Mouse (Mus musculus) naive thymus-derived CD4-positive, alpha-beta T cell, adult 2 months (primary cell): ENCODE measurements around the gene Mefv.
"Not testable (repeated sequence)": the region's sequence is repeated elsewhere in the genome, so short reads cannot be mapped to it uniquely, and the experiment has no call there.

Source experiments
- DNase-seq: peaks from one replicate; pipeline ENCODE4 v3.0.0-alpha.2; 2011; ENCODE audit warnings: low read depth

Mefv gene

GRCm38 (mm10) chr16:3717980-3718379, at the start of gene Mefv:
Gene Mefv (minus strand): TSS chr16:3718097.
- DNase-seq: no peak

DNA sequence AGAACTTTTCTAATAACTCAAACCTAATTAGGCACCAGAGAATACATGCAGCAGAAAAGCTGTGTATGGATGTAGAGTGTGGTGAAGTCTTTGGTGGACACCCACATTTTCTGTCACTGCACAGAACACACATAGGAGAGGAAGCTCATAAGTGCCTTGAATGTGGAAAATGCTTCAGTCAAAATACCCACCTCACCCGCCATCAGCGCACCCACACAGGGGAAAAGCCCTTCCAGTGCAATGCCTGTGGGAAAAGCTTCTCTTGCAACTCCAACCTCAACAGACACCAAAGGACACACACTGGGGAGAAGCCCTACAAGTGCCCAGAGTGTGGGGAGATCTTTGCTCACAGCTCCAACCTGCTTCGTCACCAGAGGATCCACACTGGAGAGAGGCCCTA, 31.1 kb upstream of the Mefv start:
- DNase-seq: no peak

DNA sequence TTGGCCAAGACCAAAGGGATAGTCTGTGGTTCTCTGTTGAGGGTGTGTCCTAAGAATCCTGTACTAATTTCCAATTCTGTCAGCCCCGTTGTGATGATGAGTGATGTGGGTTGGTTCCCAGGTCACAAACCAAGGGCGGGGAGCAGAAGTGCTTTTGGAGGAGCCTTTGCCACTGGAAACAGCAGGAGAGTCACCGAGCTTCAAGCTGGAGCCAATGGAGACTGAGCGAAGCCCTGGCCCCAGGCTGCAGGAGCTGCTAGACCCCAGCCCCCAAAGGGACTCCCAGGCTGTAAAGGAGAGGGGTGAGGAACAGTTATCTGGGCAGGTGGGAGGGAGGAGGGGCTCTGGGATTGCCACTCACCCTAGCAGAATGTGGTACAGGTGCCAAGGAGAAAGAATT, 27.8 kb upstream of the Mefv start:
- no peak for DNase-seq

DNA sequence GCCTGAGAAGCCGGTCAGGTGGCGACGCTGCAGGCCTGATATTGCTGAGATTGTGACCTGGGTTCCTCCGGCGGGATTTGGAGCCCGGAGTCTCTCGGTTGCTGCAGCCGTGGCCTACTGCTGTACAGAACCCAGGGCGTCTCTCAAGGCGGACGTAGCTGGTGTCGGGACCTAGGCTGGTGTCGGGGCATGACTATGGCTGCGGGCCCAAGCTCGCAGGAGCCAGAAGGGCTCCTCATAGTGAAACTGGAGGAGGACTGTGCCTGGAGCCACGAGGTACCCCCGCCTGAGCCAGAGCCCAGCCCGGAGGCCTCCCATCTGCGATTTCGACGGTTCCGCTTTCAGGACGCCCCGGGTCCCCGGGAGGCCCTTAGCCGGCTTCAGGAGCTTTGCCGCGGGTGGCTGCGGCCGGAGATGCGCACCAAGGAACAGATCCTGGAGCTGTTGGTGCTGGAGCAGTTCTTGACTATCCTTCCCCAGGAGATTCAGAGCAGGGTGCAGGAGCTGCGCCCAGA, 26.3 kb upstream of the Mefv start:
- no peak for DNase-seq

DNA sequence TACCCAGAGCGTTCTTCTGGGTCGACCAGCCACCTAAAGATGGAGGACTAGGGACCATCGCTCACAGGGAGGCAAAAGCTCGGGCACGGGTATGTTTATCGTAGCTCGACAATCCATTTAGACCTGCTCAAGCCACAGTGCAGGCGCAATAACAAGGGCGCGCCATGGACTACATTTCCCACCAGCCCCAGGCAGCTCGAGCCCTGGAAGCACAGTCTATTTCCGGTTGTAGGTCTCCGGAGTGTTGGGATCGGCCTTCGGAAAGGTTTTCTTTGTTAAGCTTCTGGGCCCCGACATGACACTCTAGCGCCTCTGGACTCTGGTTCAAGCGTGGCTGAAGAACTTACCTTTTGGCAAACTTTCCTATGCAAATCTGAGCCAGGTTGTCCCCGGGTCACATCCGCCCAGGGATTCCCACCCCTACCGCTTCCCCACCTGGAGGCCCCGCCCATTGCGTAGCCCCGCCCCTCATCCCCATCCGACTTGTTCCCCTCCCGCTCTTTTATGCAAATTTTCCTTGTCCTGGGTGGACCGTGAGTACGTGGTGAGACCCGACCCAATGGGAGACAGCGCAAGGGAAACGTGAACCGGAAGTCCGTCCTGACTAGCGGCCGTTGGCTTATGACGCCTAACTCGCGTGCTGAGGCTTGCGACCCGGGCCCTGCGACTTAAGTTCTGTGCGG, 25.7 kb upstream of the Mefv start, which contains the start of gene Zfp263:
Gene Zfp263, plus strand, starts transcription at position 591 of the 683 bp plus-strand sequence.
- DNase-seq: peak; percentile 98

GRCm38 (mm10) chr16:3742466-3742865, 24.6 kb upstream of the Mefv start:
- no peak for DNase-seq

- no peak for DNase-seq
Measured at GRCm38 (mm10) chr16:3733198-3733732, 15.4 kb upstream of the Mefv start.

- no peak for DNase-seq
Measured at GRCm38 (mm10) chr16:3732612-3733011, 14.7 kb upstream of the Mefv start.

- DNase-seq: no peak
Measured at GRCm38 (mm10) chr16:3727980-3728720, 10.3 kb upstream of the Mefv start.

DNA sequence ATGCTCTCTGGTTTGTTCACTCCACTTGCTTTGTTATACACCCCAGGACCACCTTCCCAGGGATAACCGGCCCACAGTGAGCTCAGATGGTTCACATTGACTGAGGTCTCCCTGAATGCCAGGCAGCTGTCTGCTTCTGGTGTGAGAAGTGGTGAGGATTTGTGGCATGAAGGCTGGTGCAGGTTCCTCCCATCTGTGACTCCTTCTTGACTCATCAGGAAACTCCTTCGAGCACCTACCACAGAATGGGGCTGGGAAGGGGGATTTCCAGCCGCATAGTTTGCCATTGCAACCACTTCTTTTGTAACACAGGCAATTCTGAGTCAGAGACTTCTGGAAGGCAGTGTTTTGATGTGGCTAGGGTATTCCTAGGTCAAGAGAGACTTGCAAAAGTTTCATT, 5.3 kb upstream of the Mefv start:
- peak; percentile 19 for DNase-seq

GRCm38 (mm10) chr16:3714731-3715130, 3.2 kb downstream of the Mefv start:
- DNase-seq: no peak

GRCm38 (mm10) chr16:3706680-3707079, 11.2 kb downstream of the Mefv start:
- no peak for DNase-seq

GRCm38 (mm10) chr16:3700893-3701292, 17.0 kb downstream of the Mefv start:
- no peak for DNase-seq

GRCm38 (mm10) chr16:3699281-3699680, 18.6 kb downstream of the Mefv start:
- DNase-seq: no peak

GRCm38 (mm10) chr16:3689608-3690007, 28.3 kb downstream of the Mefv start:
- not testable (repeated sequence) for DNase-seq
